ENCODE assay signal across 8 mouse cellular contexts in the genomic region with DNA sequence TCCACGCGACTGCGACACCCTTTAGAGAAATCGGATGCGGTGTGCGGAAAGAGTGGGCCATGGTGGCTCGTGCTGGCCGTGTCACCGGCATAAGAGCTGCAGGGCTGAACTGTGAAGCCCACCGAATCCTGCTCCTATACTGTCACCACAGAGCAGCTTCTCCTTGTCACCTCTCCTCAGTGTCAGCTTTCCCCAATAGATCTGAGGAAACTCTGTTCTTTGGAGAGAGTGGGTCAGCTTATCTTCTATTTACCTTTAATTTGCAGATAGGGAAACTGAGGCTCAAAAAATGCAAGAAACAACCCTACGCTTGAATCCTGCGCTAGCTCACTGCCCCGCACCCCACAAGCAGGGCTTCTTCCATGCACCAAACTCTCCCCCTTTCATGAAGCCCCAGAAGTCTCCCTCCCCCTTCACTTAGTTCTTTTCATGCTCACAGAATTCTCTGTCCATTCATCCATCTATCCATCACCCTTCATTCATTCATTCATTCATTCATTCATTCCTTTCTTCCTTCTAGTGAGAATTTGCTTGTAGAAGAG. TPM values are rescaled to one million over a fixed set of nuclear protein-coding genes. Genes with fewer than 3 reads are reported as not detected.
DNase-seq lines count a peak whose midpoint lies in the region; ATAC-seq and TF ChIP-seq lines count a peak whose summit lies in the region.

No protein-coding gene starts in this region.

- H3K9me3 ChIP-seq in embryonic facial prominence, embryonic 10.5 days: no peaks in the 10 kb centered on the region
- no peaks in the 10 kb centered on the region for H3K9me3 ChIP-seq in hindbrain, postnatal 0 days (ENCODE audit: low read length)

- peak overlapping the region; percentile 95 for H3ac ChIP-seq in myocyte (ENCODE audit: control insufficient read depth, insufficient read length)

- H3K4me3 ChIP-seq in liver, adult 2 months (ENCODE audit: insufficient read depth, low read depth, low read length): peak overlapping the region; percentile 100
- peak overlapping the region; percentile 93 for H3K4me3 ChIP-seq in embryonic facial prominence, embryonic 10.5 days
- peak overlapping the region; percentile 86 for H3K4me3 ChIP-seq in hindbrain, postnatal 0 days (ENCODE audit: low read length)
- H3K4me3 ChIP-seq in myocyte: peak overlapping the region; percentile 72

- TF ChIP-seq CTCF in liver, adult 2 months (IDR thresholded peaks at IDR 0.05; ENCODE audit: low read depth, low read length): no peak
- no peak for TF ChIP-seq CTCF in hindbrain, postnatal 0 days (IDR thresholded peaks at IDR 0.05; ENCODE audit: low read depth)

- peaks cover 13% of the 10 kb centered on the region for H3K4me1 ChIP-seq in liver, adult 2 months (ENCODE audit: control insufficient read depth, insufficient read depth, low read length)
- peaks cover 39% of the 10 kb centered on the region for H3K4me1 ChIP-seq in embryonic facial prominence, embryonic 10.5 days
- H3K4me1 ChIP-seq in hindbrain, postnatal 0 days (ENCODE audit: insufficient read depth, low read length): peaks cover 6% of the 10 kb centered on the region

- DNase-seq in liver, adult 2 months (ENCODE audit: extremely low read depth, low read depth, low spot score): no peak
- DNase-seq in liver: no peak
- no peak for DNase-seq in embryonic facial prominence, embryonic 10.5 days (ENCODE audit: low spot score)
- no peak for DNase-seq in hindbrain, postnatal 0 days (ENCODE audit: low spot score)
- no peak for DNase-seq in left cerebral cortex, adult 18-20 months (ENCODE audit: low spot score in 2 of 2)
- no peak for DNase-seq in urinary bladder, postnatal 25 days (ENCODE audit: low spot score)
- no peak for DNase-seq in kidney, adult 9 months

- peak overlapping the region; percentile 99 for H3K9ac ChIP-seq in liver, adult 2 months (ENCODE audit: low read depth, low read length)
- H3K9ac ChIP-seq in hindbrain, postnatal 0 days (replicated peaks; ENCODE audit: low read length): peak overlapping the region; percentile 93

- WGBS in liver, adult 2 months: 20% methylated on average over 13 of the region's 13 CpGs
- WGBS in embryonic facial prominence, embryonic 10.5 days: 5% methylated on average over 13 of the region's 13 CpGs
- 11% methylated on average over 13 of the region's 13 CpGs for WGBS in hindbrain, postnatal 0 days

- no peak for TF ChIP-seq POLR2A in liver, adult 2 months (IDR thresholded peaks at IDR 0.05; ENCODE audit: extremely low read depth, insufficient read depth, low read length)
- TF ChIP-seq POLR2A in myocyte (IDR thresholded peaks at IDR 0.05; ENCODE audit: insufficient read length, low read depth): no peak

- H3K79me2 ChIP-seq in liver, adult 2 months (ENCODE audit: control insufficient read depth, insufficient read depth, low read length): no peaks in the 10 kb centered on the region; the same call in 1 of the 2 replicates
- H3K79me2 ChIP-seq in myocyte (ENCODE audit: control insufficient read depth, insufficient read depth): peaks cover 41% of the 10 kb centered on the region

- no peaks in the 10 kb centered on the region for H3K36me3 ChIP-seq in liver, adult 2 months (ENCODE audit: control insufficient read depth, insufficient read depth, low read length)
- no peaks in the 10 kb centered on the region for H3K36me3 ChIP-seq in embryonic facial prominence, embryonic 10.5 days (replicated peaks)
- no peaks in the 10 kb centered on the region for H3K36me3 ChIP-seq in hindbrain, postnatal 0 days (ENCODE audit: insufficient read depth, low read length)
- H3K36me3 ChIP-seq in myocyte (ENCODE audit: control insufficient read depth, insufficient read depth): no peaks in the 10 kb centered on the region

- 0 out of 2 replicates have a peak overlapping the region, but pooled peaks have one; percentile 9 for H3K27ac ChIP-seq in liver, adult 2 months (replicated peaks; ENCODE audit: insufficient read depth, low read depth, low read length)
- peak overlapping the region; percentile 95 for H3K27ac ChIP-seq in embryonic facial prominence, embryonic 10.5 days (replicated peaks)
- peak overlapping the region; percentile 93 for H3K27ac ChIP-seq in hindbrain, postnatal 0 days

- ATAC-seq in hindbrain, postnatal 0 days: peak; percentile 81

- H3K4me2 ChIP-seq in hindbrain, postnatal 0 days (ENCODE audit: low read depth, low read length): peak overlapping the region; percentile 88
- peak overlapping the region; percentile 81 for H3K4me2 ChIP-seq in myocyte (ENCODE audit: low read depth)

- no peaks in the 10 kb centered on the region for H3K27me3 ChIP-seq in liver, adult 2 months (ENCODE audit: control insufficient read depth, insufficient read depth, low read length)
- 0 out of 2 replicates have a peak, but pooled peaks cover 9% of the 10 kb centered on the region for H3K27me3 ChIP-seq in embryonic facial prominence, embryonic 10.5 days (replicated peaks; ENCODE audit: low read depth, poor library complexity, severe bottlenecking)
- H3K27me3 ChIP-seq in hindbrain, postnatal 0 days (ENCODE audit: insufficient read depth, low read length): no peaks in the 10 kb centered on the region
- H3K27me3 ChIP-seq in myocyte (ENCODE audit: control insufficient read depth, insufficient read depth, insufficient read length): no peaks in the 10 kb centered on the region

TF ChIP-seq in myocyte, 11 proteins besides CTCF, POLR2A, EP300 and RAD21:
- TF ChIP-seq POLR2AphosphoS2 (IDR thresholded peaks at IDR 0.05; ENCODE audit: insufficient read length, low read depth) (no peak), REST (IDR thresholded peaks at IDR 0.05; ENCODE audit: insufficient read depth, insufficient read length) (no peak), CEBPB (IDR thresholded peaks at IDR 0.05; ENCODE audit: insufficient read depth, poor library complexity, severe bottlenecking) (no peak)

RNA-seq across cellular contexts. Expression of gene Dennd5a, which starts 0.4 kb away (rescaled TPM):
- 25.5 and 26.2 TPM in 2 replicates for total RNA-seq in liver, adult 2 months (2014; rRNA removed)
- 17.4 and 24.1 TPM in 2 replicates for polyA plus RNA-seq in liver, adult 2 months (2012; rRNA removed)
- polyA plus RNA-seq in embryonic facial prominence, embryonic 10.5 days (2016; fragmentation: Nextera tagmentation; extraction: Ambion mirVana): 28.2 and 33.3 TPM in 2 replicates
- total RNA-seq in hindbrain, postnatal 0 days (2014; rRNA removed): 174 and 191 TPM in 2 replicates
- polyA plus RNA-seq in hindbrain, postnatal 0 days (2015; fragmentation: Nextera tagmentation; extraction: Ambion mirVana): 29.3 and 32.4 TPM in 2 replicates
- 54.0 TPM for polyA plus RNA-seq in myocyte (2012; fragmentation: generic; extraction: Trizol)
- total RNA-seq in left cerebral cortex, adult 18-20 months (2021): 100 to 1,000 TPM; 222 to 227 TPM

RNA-seq across cellular contexts. Expression of gene Tmem41b, which starts 26.0 kb away (rescaled TPM):
- 42.9 and 43.1 TPM in 2 replicates for total RNA-seq in liver, adult 2 months (2014; rRNA removed)
- 21.1 and 21.6 TPM in 2 replicates for polyA plus RNA-seq in liver, adult 2 months (2012; rRNA removed)
- 68.5 and 73.6 TPM in 2 replicates for polyA plus RNA-seq in embryonic facial prominence, embryonic 10.5 days (2016; fragmentation: Nextera tagmentation; extraction: Ambion mirVana)
- total RNA-seq in hindbrain, postnatal 0 days (2014; rRNA removed): 56.9 and 59.0 TPM in 2 replicates
- polyA plus RNA-seq in hindbrain, postnatal 0 days (2015; fragmentation: Nextera tagmentation; extraction: Ambion mirVana): 58.7 and 59.6 TPM in 2 replicates
- 32.2 TPM for polyA plus RNA-seq in myocyte (2012; fragmentation: generic; extraction: Trizol)
- 10 to 100 TPM; 55.1 to 61.4 TPM for total RNA-seq in left cerebral cortex, adult 18-20 months (2021)

RNA-seq across cellular contexts. Expression of gene Ipo7, which starts 57.4 kb away (rescaled TPM):
- 59.8 and 65.7 TPM in 2 replicates for total RNA-seq in liver, adult 2 months (2014; rRNA removed)
- 12.8 and 14.8 TPM in 2 replicates for polyA plus RNA-seq in liver, adult 2 months (2012; rRNA removed)
- 57.0 and 57.5 TPM in 2 replicates for polyA plus RNA-seq in embryonic facial prominence, embryonic 10.5 days (2016; fragmentation: Nextera tagmentation; extraction: Ambion mirVana)
- 75.4 and 87.0 TPM in 2 replicates for total RNA-seq in hindbrain, postnatal 0 days (2014; rRNA removed)
- 27.7 and 28.0 TPM in 2 replicates for polyA plus RNA-seq in hindbrain, postnatal 0 days (2015; fragmentation: Nextera tagmentation; extraction: Ambion mirVana)
- polyA plus RNA-seq in myocyte (2012; fragmentation: generic; extraction: Trizol): 28.3 TPM
- total RNA-seq in left cerebral cortex, adult 18-20 months (2021): 100 to 1,000 TPM in 1 of 2 experiments, 10 to 100 TPM in 1; 98.4 to 106 TPM

Comparison
In these comparisons a context has a peak if more than half of its experiments do, and no peak if none do; other contexts are left out.
1. H3K27ac ChIP-seq: peak in every context shown above with its lines; median percentile 95 in embryonic facial prominence, embryonic 10.5 days; 93 in hindbrain, postnatal 0 days; 9 in liver, adult 2 months.